Mouse (Mus musculus) neural tube, embryonic 11.5 days (tissue): ENCODE measurements around the gene Eng. TPM values are rescaled to one million over a fixed set of nuclear protein-coding genes. Genes with fewer than 3 reads are reported as not detected.
A peak's percentile ranks its signal among the peaks of the same experiment; 100 is the strongest.

Experiments used
- ATAC-seq: fragments of 200-750 bp; cut with Nextera tagmentation; 2 replicates; pipeline ENCODE4 v1.8.0; 2017; ENCODE audit warnings: moderate number of reproducible peaks, mild to moderate bottlenecking, moderate TSS enrichment, moderate library complexity; ENCODE audit not compliant: insufficient read depth, low FRiP score, low TSS enrichment
- DNase-seq: peaks from one replicate; pipeline ENCODE4 v3.0.0-alpha.2; 2015; ENCODE audit warnings: low spot score
- H3K27ac ChIP-seq: fragments of 300-500 bp; sonication (generic); 2 replicates; pipeline ENCODE4 v1.5.1; 2014; ENCODE audit warnings: low read depth, mild to moderate bottlenecking, low read length
- H3K27me3 ChIP-seq: fragments of 300-500 bp; sonication (generic); 2 replicates; pipeline ENCODE4 v1.6.1; 2014; ENCODE audit warnings: mild to moderate bottlenecking, low read length, mixed read lengths; ENCODE audit not compliant: control insufficient read depth, insufficient read depth
- H3K36me3 ChIP-seq: fragments of 300-500 bp; sonication (generic); 2 replicates; pipeline ENCODE4 v1.6.1; 2014; ENCODE audit warnings: mild to moderate bottlenecking, low read length, moderate library complexity, mixed read lengths; ENCODE audit not compliant: control insufficient read depth, insufficient read depth
- H3K4me1 ChIP-seq: fragments of 300-500 bp; sonication (generic); 2 replicates; pipeline ENCODE4 v1.6.1; 2014; ENCODE audit warnings: low read length, mixed read lengths; ENCODE audit not compliant: control insufficient read depth, insufficient read depth
- H3K4me2 ChIP-seq: fragments of 300-500 bp; sonication (generic); 2 replicates; pipeline ENCODE4 v1.6.1; 2014; ENCODE audit warnings: low read depth, mild to moderate bottlenecking, moderate library complexity
- H3K4me3 ChIP-seq: fragments of 300-500 bp; sonication (generic); 2 replicates; pipeline ENCODE4 v1.5.1; 2014; ENCODE audit warnings: low read depth, low read length
- H3K9ac ChIP-seq: fragments of 300-500 bp; sonication (generic); 2 replicates; pipeline ENCODE4 v1.6.1; 2014; ENCODE audit warnings: mild to moderate bottlenecking, low read length
- H3K9me3 ChIP-seq: fragments of 300-500 bp; sonication (generic); 2 replicates; pipeline ENCODE4 v1.6.1; 2016; ENCODE audit warnings: low read length; ENCODE audit not compliant: control insufficient read depth
- whole genome bisulfite sequencing: fragments of 180-500 bp; shearing (Covaris S2); extraction: QIAGEN DNeasy Blood & Tissue Kit; methylation state at CpG from one replicate; pipeline ENCODE4 v1.1.7; 2014; 5-methylcytosine and 5-hydroxymethylcytosine counted together
- polyA plus RNA-seq: library from polyadenylated mRNA; unstranded; fragments of >200 nt; fragmentation: Nextera tagmentation; extraction: Ambion mirVana; gene quantifications from 2 replicates; pipeline ENCODE4 v1.2.1, GENCODE M21; 2014

The Eng gene
- polyA plus RNA-seq, 1 experiment from 2014 or later = 26.8 TPM

DNA sequence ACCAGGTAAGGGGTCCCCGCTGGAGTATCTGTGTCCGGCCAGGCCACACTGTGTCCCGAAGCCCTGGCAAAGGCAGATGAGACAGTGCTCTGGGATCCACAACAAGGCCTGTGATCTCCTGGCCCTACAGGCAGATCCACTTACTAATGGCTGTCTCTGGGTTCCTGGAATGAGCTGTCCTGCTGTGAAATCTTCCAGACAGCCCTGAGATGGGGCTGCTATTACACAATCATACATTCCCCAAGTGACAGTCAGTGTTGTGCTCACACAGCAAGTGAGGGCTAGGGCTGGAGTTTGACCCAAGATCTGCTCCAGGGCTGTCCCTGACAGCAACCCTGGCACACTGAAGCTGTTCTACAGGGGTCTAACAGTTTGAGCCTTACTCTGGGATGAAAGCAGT lies 39.4 kb downstream of the Eng start:
- H3K9me3 ChIP-seq = no peaks in the 10 kb centered on the region
- H3K4me2 ChIP-seq = no peak overlapping the region
- WGBS = 92% methylated on average over 3 of the region's 3 CpGs
- no peak overlapping the region for H3K9ac ChIP-seq
- H3K4me3 ChIP-seq = no peak overlapping the region
- ATAC-seq = no peak
- H3K27ac ChIP-seq = no peak overlapping the region
- no peaks in the 10 kb centered on the region for H3K4me1 ChIP-seq
- no peak for DNase-seq
- peaks cover 11% of the 10 kb centered on the region; the same call in 1 of the 2 replicates for H3K36me3 ChIP-seq
- H3K27me3 ChIP-seq = no peaks in the 10 kb centered on the region

DNA sequence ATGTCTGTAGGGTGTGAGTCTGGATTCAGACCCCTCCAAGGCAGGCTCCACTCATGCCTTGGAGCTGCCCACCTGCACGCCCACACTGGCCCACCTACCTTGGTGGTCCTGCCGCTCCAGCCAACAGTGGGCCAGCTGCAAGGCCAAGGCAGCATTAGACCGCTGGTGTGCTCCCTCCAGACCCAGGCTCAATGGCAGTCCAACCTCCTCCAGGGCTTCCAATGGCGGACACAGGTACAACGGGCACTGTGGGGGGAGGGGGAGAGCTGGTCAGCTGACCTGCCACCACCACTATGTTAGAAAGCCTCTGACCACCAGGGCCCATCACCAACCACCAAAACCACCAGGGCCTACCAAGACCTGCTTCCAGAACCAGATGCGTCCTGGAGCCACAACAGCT lies 40.2 kb downstream of the Eng start:
- H3K9me3 ChIP-seq = no peaks in the 10 kb centered on the region
- H3K27me3 ChIP-seq = no peaks in the 10 kb centered on the region
- ATAC-seq (no peak), DNase-seq (no peak)
- no peak overlapping the region for H3K4me2 ChIP-seq
- WGBS = 93% methylated on average over 6 of the region's 6 CpGs
- H3K36me3 ChIP-seq = peaks cover 11% of the 10 kb centered on the region; the same call in 1 of the 2 replicates
- H3K4me3 ChIP-seq = no peak overlapping the region
- no peak overlapping the region for H3K9ac ChIP-seq
- no peaks in the 10 kb centered on the region for H3K4me1 ChIP-seq
- no peak overlapping the region for H3K27ac ChIP-seq

DNA sequence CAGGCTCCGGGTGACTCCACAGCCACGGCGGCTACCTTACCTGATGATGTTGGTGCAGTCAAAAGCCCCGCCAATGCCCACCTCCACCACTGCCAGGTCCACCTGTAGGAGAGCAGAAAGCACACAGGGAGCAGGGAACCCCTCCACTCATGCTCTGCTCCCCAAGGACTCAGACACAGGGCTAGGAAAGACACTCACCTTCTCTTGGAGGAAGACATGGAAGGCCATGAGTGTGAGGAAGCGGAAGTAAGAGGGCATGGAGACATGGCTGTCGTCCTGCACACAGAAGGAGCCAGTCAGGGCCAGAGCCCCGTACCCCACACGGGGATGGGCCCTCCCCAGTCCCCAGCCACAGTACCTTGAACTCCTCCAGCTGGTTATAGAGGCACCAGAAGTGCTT lies 41.2 kb downstream of the Eng start:
- Histone ChIP-seq H3K4me3 (no peak overlapping the region), H3K27me3 (no peaks in the 10 kb centered on the region), H3K4me1 (no peaks in the 10 kb centered on the region), H3K9me3 (no peaks in the 10 kb centered on the region), H3K36me3 (peaks cover 11% of the 10 kb centered on the region; the same call in 1 of the 2 replicates), H3K27ac (no peak overlapping the region), H3K9ac (no peak overlapping the region), H3K4me2 (no peak overlapping the region)
- DNase-seq = no peak
- WGBS = 88% methylated on average over 8 of the region's 8 CpGs
- no peak for ATAC-seq

DNA sequence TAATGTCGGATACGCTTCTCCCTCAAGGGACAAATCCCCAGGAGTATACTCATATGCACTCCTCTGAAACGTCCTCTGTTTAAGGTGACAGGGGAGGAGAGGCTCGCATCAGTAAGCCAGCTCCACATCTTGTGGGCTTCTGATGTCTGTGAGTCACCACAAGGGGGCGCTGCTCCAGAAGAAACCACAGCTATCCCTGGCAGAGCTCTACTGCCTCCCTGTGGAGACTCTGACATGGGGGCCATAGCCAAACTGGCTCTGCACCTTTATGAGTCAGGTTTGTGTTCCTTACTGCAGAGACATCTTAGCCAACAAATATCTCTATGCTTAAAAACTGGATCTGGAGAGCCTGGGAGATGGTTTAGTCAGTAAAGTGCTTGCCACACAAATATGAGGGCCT lies 43.0 kb downstream of the Eng start:
- ATAC-seq = no peak

DNA sequence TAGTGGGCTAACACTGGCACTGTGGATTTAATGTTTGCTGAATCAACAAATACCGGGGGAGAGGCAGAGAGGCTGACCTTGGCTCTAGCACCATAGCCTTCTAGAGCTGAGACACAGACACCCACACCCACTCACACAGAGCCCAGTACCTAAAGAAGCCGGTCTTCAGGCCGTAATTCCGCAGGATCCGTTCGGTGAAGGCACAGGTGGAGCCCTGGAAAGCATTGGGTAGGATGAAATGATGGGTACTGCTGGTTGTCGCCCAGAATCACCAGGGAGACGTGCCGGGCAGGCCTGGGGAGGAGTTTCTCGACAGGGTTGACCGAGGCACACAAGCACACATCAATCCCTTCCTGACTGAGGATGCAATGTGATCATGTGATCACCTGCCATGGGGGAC lies 44.6 kb downstream of the Eng start:
- H3K36me3 ChIP-seq = peaks cover 2% of the 10 kb centered on the region; the same call in 1 of the 2 replicates
- no peak for ATAC-seq
- no peak overlapping the region for H3K27ac ChIP-seq
- no peak overlapping the region for H3K9ac ChIP-seq
- peaks cover 4% of the 10 kb centered on the region for H3K4me1 ChIP-seq
- WGBS = 87% methylated on average over 11 of the region's 11 CpGs
- no peaks in the 10 kb centered on the region for H3K9me3 ChIP-seq
- no peak overlapping the region for H3K4me3 ChIP-seq
- H3K4me2 ChIP-seq = no peak overlapping the region
- H3K27me3 ChIP-seq = no peaks in the 10 kb centered on the region
- no peak for DNase-seq

More for the DNA sequence above, 43.0 kb downstream of the Eng start:
- 22% methylated on average over 5 of the region's 5 CpGs for WGBS
- H3K4me2 ChIP-seq = no peak overlapping the region
- no peaks in the 10 kb centered on the region for H3K27me3 ChIP-seq
- H3K27ac ChIP-seq = no peak overlapping the region
- no peak overlapping the region for H3K4me3 ChIP-seq
- peak; percentile 88 for DNase-seq
- H3K4me1 ChIP-seq = peaks cover 4% of the 10 kb centered on the region
- H3K9me3 ChIP-seq = no peaks in the 10 kb centered on the region
- H3K36me3 ChIP-seq = peaks cover 5% of the 10 kb centered on the region; the same call in 1 of the 2 replicates
- no peak overlapping the region for H3K9ac ChIP-seq

DNA sequence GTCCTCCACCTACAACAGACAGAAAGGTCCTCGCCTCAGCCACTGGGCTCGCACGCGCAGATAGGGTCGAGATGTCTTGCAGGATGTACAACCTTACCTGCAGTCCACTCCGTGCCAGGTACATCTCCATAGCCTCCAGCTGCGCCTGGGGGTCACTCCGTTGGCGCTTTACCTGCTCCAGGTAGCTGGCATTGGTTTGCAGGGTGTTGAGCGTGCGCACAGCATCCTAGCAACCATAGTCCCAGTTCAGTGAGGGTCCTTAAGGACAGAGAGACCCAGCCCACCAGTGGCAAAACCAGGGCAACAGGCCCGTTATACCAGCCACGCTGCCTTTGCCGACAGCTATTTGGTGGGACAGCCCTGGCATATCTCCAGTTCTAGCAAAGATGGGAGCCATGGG lies 46.1 kb downstream of the Eng start:
- DNase-seq = no peak
- no peak overlapping the region for H3K27ac ChIP-seq
- H3K36me3 ChIP-seq = no peaks in the 10 kb centered on the region
- peaks cover 4% of the 10 kb centered on the region for H3K4me1 ChIP-seq
- no peak for ATAC-seq
- H3K9me3 ChIP-seq = no peaks in the 10 kb centered on the region
- H3K4me2 ChIP-seq = no peak overlapping the region
- no peak overlapping the region for H3K9ac ChIP-seq
- H3K4me3 ChIP-seq = no peak overlapping the region
- WGBS = 95% methylated on average over 14 of the region's 14 CpGs
- no peaks in the 10 kb centered on the region for H3K27me3 ChIP-seq

DNA sequence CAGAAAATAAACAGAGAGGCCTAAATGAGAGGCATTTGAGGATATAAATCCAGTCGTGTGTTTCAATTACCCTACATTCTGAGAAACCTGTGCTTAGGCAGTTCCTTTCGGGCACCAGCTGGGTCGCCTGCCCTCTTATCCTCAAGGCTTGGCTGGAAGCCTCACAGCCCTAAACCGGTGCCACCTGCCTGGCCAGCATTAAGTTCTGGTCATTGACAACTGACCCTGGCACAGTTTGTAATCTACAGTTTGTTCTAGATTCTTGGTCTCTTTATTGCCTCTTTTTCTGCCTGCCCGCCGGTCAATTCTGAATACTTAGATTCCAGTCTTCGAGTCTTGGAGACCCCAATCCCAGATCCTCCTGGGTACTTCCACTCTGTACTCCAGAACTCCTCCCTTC lies 46.9 kb downstream of the Eng start:
- H3K4me3 ChIP-seq = peak overlapping the region; percentile 66
- no peaks in the 10 kb centered on the region for H3K27me3 ChIP-seq
- H3K36me3 ChIP-seq = no peaks in the 10 kb centered on the region
- H3K27ac ChIP-seq = no peak overlapping the region
- peak overlapping the region; percentile 65 for H3K4me2 ChIP-seq
- no peak for DNase-seq
- no peaks in the 10 kb centered on the region for H3K9me3 ChIP-seq
- peaks cover 4% of the 10 kb centered on the region for H3K4me1 ChIP-seq
- 24% methylated on average over 7 of the region's 7 CpGs for WGBS
- H3K9ac ChIP-seq = peak overlapping the region; percentile 75
- no peak for ATAC-seq

DNA sequence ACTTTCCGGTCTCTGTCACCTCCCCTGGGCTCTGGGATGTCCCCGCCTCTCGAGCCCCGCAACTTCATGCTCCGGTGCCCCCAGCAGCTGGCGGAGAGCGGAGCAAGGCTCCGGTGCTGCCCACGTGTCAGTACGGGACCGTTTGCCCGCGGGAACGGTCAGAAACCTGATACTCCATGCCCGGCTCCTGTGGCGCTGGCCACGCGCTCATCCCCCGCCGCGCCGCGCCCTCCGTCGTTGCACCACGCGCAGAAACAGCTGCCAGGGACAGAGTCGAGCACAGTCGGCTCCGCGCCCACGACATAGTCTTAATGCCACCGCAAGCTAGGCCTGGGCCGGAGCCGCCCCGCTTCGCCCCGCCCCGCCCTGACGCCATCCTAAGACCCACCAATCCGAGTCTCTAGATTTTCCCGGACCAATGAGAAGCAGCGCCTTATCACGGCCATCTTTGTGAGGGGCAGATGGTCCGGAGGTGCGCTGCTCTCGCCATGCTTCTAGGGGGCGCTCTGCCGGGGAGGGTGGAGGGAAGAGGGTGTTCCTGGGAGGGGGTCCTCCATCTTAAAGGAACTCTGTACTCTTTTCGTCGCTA lies 47.5 kb downstream of the Eng start:
- WGBS = under 1% methylated on average over 51 of the region's 51 CpGs
- Histone ChIP-seq H3K27ac (peak overlapping the region; percentile 65; the same call in 1 of the 2 replicates), H3K4me2 (peak overlapping the region; percentile 65), H3K36me3 (no peaks in the 10 kb centered on the region), H3K9me3 (no peaks in the 10 kb centered on the region), H3K4me1 (peaks cover 4% of the 10 kb centered on the region), H3K27me3 (no peaks in the 10 kb centered on the region), H3K9ac (peak overlapping the region; percentile 75), H3K4me3 (peak overlapping the region; percentile 66)
- ATAC-seq = peak; percentile 99
- peak; percentile 96 for DNase-seq

DNA sequence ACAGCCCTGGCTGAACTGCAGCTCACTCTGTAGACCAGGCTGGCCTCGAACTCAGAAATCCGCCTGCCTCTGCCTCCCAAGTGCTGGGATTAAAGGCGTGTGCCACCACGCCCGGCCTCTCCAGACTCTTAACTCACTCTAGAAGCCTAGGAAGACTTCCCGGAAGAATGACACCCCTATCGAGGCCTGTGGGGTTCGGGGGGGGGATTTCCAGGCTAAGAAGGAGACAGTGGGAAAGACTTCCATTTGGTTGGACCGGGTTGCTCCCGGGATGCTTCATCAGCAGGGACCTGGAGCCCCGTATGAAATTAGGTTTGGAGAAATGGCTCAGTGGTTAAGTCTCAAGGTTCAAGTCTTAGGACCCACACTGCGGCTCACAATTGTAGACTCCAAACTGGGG lies 48.3 kb downstream of the Eng start:
- no peak overlapping the region for H3K27ac ChIP-seq
- ATAC-seq = no peak
- H3K4me1 ChIP-seq = peaks cover 4% of the 10 kb centered on the region
- peak overlapping the region; percentile 56; the same call in 1 of the 2 replicates for H3K4me2 ChIP-seq
- no peaks in the 10 kb centered on the region for H3K9me3 ChIP-seq
- WGBS = 92% methylated on average over 12 of the region's 12 CpGs
- H3K36me3 ChIP-seq = no peaks in the 10 kb centered on the region
- H3K27me3 ChIP-seq = no peaks in the 10 kb centered on the region
- peak overlapping the region; percentile 66; the same call in 1 of the 2 replicates for H3K4me3 ChIP-seq
- H3K9ac ChIP-seq = no peak overlapping the region
- DNase-seq = no peak
